Mouse (Mus musculus): Measurements from ENCODE around the gene Ceacam18. TPM values are rescaled to one million over a fixed set of nuclear protein-coding genes. Genes with fewer than 3 reads are reported as not detected.

Gene Ceacam18
- polyA plus RNA-seq, 1 experiment = not detected

DNA sequence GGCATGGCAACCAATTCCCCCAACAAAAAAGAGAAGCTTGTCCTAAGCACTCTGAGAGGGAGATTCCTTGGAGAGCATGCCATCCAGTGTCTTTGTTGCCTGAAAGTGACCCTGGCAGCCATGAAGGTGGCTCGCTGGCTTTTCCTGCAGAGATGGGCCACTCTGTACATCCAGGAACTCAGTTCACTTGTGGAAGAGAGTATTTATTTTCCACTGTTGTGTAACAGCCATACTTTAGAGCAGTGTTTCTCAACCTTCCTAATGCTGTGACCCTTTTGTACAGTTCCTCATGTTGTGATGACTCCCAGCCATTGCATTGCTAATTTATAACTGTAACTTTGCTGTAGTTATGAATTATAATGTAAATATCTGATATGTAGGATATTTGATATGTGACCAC lies 2.6 kb downstream of the Ceacam18 start:
- H3K27ac ChIP-seq (ENCODE audit: insufficient read depth, low read length) = no peak overlapping the region
- H3K4me1 ChIP-seq (ENCODE audit: control insufficient read depth, insufficient read depth, insufficient read length) = no peaks in the 10 kb centered on the region
- WGBS = 77% methylated on average over 1 of the region's 1 CpGs
- no peak for DNase-seq (ENCODE audit: low read depth in 1 of 2, low spot score in 2 of 2)
- H3K4me3 ChIP-seq (ENCODE audit: extremely low read depth, insufficient read depth, insufficient read length) = no peak overlapping the region
- H3K27me3 ChIP-seq (ENCODE audit: control insufficient read depth, insufficient read depth, low read length) = no peaks in the 10 kb centered on the region
- no peak for TF ChIP-seq POLR2A (IDR thresholded peaks at IDR 0.05; ENCODE audit: low read depth, low read length)
- TF ChIP-seq CTCF (IDR thresholded peaks at IDR 0.05; ENCODE audit: extremely low read depth, insufficient read depth, insufficient read length, insufficient replicate concordance) = no peak
- H3K36me3 ChIP-seq (ENCODE audit: control insufficient read depth, insufficient read depth, low read length) = no peaks in the 10 kb centered on the region

DNA sequence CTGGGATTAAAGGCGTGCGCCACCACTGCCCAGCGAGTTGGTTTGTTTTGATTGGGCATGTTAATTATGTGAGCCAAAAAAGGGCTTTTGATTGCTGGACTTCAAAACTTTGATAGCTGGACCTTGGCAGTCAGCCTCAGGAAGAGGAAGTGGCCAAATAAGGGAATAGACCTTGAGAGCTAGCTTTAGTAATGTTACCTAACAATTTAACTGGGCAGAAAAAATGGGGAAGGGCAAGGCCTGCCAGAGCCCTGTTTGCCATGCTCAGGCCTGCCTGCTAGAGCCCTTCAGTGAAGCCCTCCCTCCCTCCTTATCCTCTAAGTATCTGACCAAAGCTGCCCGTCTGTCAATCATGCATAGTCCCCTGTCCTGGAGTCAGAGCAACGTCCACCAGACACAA lies 8.1 kb downstream of the Ceacam18 start:
- Histone ChIP-seq H3K4me1 (ENCODE audit: control insufficient read depth, insufficient read depth, insufficient read length) (no peaks in the 10 kb centered on the region), H3K36me3 (ENCODE audit: control insufficient read depth, insufficient read depth, low read length) (no peaks in the 10 kb centered on the region), H3K27me3 (ENCODE audit: control insufficient read depth, insufficient read depth, low read length) (no peaks in the 10 kb centered on the region), H3K4me3 (ENCODE audit: extremely low read depth, insufficient read depth, insufficient read length) (no peak overlapping the region), H3K27ac (ENCODE audit: insufficient read depth, low read length) (peak overlapping the region; percentile 15; the same call in 1 of the 2 replicates)
- DNase-seq (ENCODE audit: low read depth in 1 of 2, low spot score in 2 of 2) = no peak
- no peak for TF ChIP-seq CTCF (IDR thresholded peaks at IDR 0.05; ENCODE audit: extremely low read depth, insufficient read depth, insufficient read length, insufficient replicate concordance)
- no peak for TF ChIP-seq POLR2A (IDR thresholded peaks at IDR 0.05; ENCODE audit: low read depth, low read length)
- 77% methylated on average over 5 of the region's 5 CpGs for WGBS

DNA sequence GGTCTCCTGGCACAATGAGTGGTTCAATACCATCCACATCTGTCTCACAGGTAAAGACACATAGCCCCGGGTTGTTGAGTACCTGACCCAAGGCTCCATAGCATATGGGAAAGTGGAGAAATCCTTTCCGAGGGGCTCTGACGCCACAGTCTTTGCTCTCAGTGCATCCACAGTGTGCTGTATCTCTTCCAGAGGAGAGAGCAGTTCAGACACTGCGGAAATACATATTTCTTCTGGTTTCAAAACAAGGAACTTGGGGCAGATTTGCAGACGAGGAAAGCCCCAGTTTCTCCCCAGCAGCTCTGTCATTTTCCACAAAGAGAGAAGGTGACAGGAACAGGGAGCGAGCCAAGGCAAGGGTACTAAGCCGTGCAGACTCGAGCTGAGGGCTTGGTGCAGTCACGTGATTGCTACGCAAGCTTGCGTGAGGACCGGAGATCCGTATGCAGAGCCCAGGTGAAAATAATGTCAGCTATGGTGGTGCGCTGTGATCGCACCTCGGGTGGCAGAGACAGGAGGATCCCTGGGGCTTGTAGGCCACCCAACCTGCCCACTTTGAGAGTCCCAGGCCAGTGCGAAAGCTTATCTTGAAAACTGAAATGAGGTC lies 8.6 kb downstream of the Ceacam18 start:
- 73% methylated on average over 17 of the region's 17 CpGs for WGBS

DNA sequence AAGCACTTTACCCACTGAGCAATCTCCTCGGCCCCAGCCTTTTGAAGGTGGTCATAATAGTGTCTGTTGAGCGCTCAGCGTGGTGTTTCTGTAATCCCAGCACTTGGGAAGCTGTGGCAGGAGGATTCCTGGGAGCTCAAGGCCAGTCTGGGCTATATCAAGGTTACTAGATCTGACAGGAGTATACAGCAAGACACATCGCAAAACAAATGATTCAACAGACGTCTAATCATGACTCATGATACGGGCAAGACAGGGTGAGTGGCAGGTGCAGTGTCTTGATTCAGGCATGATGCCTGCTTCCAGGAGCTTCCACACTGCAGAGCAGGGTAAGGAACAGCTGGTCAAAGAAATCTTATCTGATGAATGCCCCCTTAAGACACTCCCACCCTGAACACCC lies 18.2 kb downstream of the Ceacam18 start:
- 89% methylated on average over 6 of the region's 6 CpGs for WGBS
- no peak overlapping the region for H3K27ac ChIP-seq (ENCODE audit: insufficient read depth, low read length)
- no peak for TF ChIP-seq POLR2A (IDR thresholded peaks at IDR 0.05; ENCODE audit: low read depth, low read length)
- TF ChIP-seq CTCF (IDR thresholded peaks at IDR 0.05; ENCODE audit: extremely low read depth, insufficient read depth, insufficient read length, insufficient replicate concordance) = no peak
- no peak overlapping the region for H3K4me3 ChIP-seq (ENCODE audit: extremely low read depth, insufficient read depth, insufficient read length)
- H3K4me1 ChIP-seq (ENCODE audit: control insufficient read depth, insufficient read depth, insufficient read length) = no peaks in the 10 kb centered on the region
- H3K27me3 ChIP-seq (ENCODE audit: control insufficient read depth, insufficient read depth, low read length) = no peaks in the 10 kb centered on the region
- DNase-seq (ENCODE audit: low read depth in 1 of 2, low spot score in 2 of 2) = no peak
- H3K36me3 ChIP-seq (ENCODE audit: control insufficient read depth, insufficient read depth, low read length) = no peaks in the 10 kb centered on the region

More for the DNA sequence above, 8.6 kb downstream of the Ceacam18 start:
- Histone ChIP-seq H3K27ac (ENCODE audit: insufficient read depth, low read length) (peak overlapping the region; percentile 15; the same call in 1 of the 2 replicates), H3K4me1 (ENCODE audit: control insufficient read depth, insufficient read depth, insufficient read length) (no peaks in the 10 kb centered on the region), H3K4me3 (ENCODE audit: extremely low read depth, insufficient read depth, insufficient read length) (no peak overlapping the region), H3K36me3 (ENCODE audit: control insufficient read depth, insufficient read depth, low read length) (no peaks in the 10 kb centered on the region), H3K27me3 (ENCODE audit: control insufficient read depth, insufficient read depth, low read length) (no peaks in the 10 kb centered on the region)
- no peak for TF ChIP-seq CTCF (IDR thresholded peaks at IDR 0.05; ENCODE audit: extremely low read depth, insufficient read depth, insufficient read length, insufficient replicate concordance)
- no peak for DNase-seq (ENCODE audit: low read depth in 1 of 2, low spot score in 2 of 2)

DNA sequence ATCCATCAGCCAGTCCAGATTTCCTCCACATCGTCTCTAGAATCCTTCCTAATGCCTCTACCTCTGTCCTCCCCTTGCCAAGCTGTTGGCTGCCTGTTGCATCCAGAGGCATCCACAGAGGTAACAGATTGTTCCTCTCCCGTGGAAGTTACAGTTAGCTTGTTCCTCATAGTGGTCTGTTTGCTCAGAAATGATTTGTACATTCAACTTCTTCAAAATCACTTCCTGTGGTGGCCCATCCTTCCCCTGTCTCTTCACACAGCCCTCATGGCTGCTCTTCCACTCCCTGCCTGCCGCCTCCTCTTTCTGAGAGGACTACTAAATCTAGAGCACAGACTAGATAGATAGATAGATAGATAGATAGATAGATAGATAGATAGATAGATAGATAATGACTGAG lies 20.0 kb downstream of the Ceacam18 start:
- no peak for DNase-seq (ENCODE audit: low read depth in 1 of 2, low spot score in 2 of 2)
- Histone ChIP-seq H3K4me1 (ENCODE audit: control insufficient read depth, insufficient read depth, insufficient read length) (no peaks in the 10 kb centered on the region), H3K4me3 (ENCODE audit: extremely low read depth, insufficient read depth, insufficient read length) (no peak overlapping the region), H3K36me3 (ENCODE audit: control insufficient read depth, insufficient read depth, low read length) (no peaks in the 10 kb centered on the region), H3K27me3 (ENCODE audit: control insufficient read depth, insufficient read depth, low read length) (no peaks in the 10 kb centered on the region), H3K27ac (ENCODE audit: insufficient read depth, low read length) (0 out of 2 replicates have a peak overlapping the region, but pooled peaks have one; percentile 51)
- WGBS = 11% methylated on average over 3 of the region's 3 CpGs
- TF ChIP-seq POLR2A (IDR thresholded peaks at IDR 0.05; ENCODE audit: low read depth, low read length) (no peak), CTCF (IDR thresholded peaks at IDR 0.05; ENCODE audit: extremely low read depth, insufficient read depth, insufficient read length, insufficient replicate concordance) (no peak)

DNA sequence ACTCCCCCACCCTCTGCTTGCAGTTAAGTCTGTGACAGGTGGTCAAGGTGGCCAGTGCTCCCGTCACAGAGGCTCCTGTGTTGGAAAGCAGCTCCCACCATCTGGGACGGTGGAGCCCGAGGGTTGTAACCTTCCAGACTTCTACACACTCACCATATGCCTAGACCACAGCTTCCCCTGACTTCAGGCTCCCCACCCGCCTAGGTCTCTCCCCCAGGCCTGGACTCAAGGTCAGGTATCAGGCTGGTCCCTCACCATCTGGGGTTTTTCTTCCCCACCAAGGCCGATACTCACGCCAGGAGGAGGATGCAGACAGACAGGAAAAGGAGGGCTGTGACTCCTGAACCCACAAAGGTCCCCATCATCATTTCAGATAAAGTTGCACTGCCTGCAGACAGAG lies 21.7 kb downstream of the Ceacam18 start:
- no peak for TF ChIP-seq CTCF (IDR thresholded peaks at IDR 0.05; ENCODE audit: extremely low read depth, insufficient read depth, insufficient read length, insufficient replicate concordance)
- TF ChIP-seq POLR2A (IDR thresholded peaks at IDR 0.05; ENCODE audit: low read depth, low read length) = no peak
- H3K27me3 ChIP-seq (ENCODE audit: control insufficient read depth, insufficient read depth, low read length) = no peaks in the 10 kb centered on the region
- 19% methylated on average over 6 of the region's 6 CpGs for WGBS
- no peaks in the 10 kb centered on the region for H3K4me1 ChIP-seq (ENCODE audit: control insufficient read depth, insufficient read depth, insufficient read length)
- no peak for DNase-seq (ENCODE audit: low read depth in 1 of 2, low spot score in 2 of 2)
- H3K27ac ChIP-seq (ENCODE audit: insufficient read depth, low read length) = 0 out of 2 replicates have a peak overlapping the region, but pooled peaks have one; percentile 19
- no peaks in the 10 kb centered on the region for H3K36me3 ChIP-seq (ENCODE audit: control insufficient read depth, insufficient read depth, low read length)
- no peak overlapping the region; the same call in 1 of the 2 replicates for H3K4me3 ChIP-seq (ENCODE audit: extremely low read depth, insufficient read depth, insufficient read length)

DNA sequence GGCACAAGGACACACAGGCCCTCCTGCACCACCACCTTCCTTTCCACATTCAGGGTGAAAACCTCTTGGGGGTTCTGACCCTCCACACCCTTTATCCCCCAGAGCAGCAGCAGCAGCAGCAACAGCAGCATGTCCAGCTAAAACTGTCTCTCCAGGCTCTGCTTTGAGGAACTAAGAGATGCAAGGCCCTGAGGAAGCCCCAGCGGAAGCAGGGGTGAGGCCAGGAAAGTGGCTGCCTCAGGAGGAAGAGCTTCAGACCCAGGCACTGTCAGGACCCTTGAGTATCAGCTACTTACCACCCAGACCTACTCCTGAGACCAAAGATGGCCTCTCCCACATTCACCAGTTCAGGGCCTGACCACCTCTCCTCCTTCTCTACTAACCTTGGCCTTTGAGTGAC lies 25.5 kb downstream of the Ceacam18 start, which contains the start of gene Siglece:
Gene Siglece (minus strand): TSS at position 160 of the 400 bp plus-strand sequence.
- Histone ChIP-seq H3K27ac (ENCODE audit: insufficient read depth, low read length) (peak within 1 kb of the TSS; percentile 19; the same call in 1 of the 2 replicates), H3K36me3 (ENCODE audit: control insufficient read depth, insufficient read depth, low read length) (no peaks in the 10 kb centered on the region), H3K27me3 (ENCODE audit: control insufficient read depth, insufficient read depth, low read length) (no peaks in the 10 kb centered on the region), H3K4me1 (ENCODE audit: control insufficient read depth, insufficient read depth, insufficient read length) (no peaks in the 10 kb centered on the region), H3K4me3 (ENCODE audit: extremely low read depth, insufficient read depth, insufficient read length) (peak within 1 kb of the TSS; percentile 21)
- 32% methylated on average over 1 of the region's 1 CpGs for WGBS
- no peak for TF ChIP-seq POLR2A (IDR thresholded peaks at IDR 0.05; ENCODE audit: low read depth, low read length)
- no peak for TF ChIP-seq CTCF (IDR thresholded peaks at IDR 0.05; ENCODE audit: extremely low read depth, insufficient read depth, insufficient read length, insufficient replicate concordance)
- no peak for DNase-seq (ENCODE audit: low read depth in 1 of 2, low spot score in 2 of 2)
